Mouse (Mus musculus) adrenal gland, adult 10 weeks (tissue): ENCODE measurements around the gene Chd3. TPM values are rescaled to one million over a fixed set of nuclear protein-coding genes. Genes with fewer than 3 reads are reported as not detected.

ENCODE experiments used
- polyA plus RNA-seq: library from polyadenylated mRNA; stranded (reverse); fragments of 350-450 nt; fragmentation: Illumina TruSeq; extraction: RNeasy Lipid Tissue Mini Kit (QIAGEN cat#74804); gene quantifications from one replicate; pipeline ENCODE4 v1.2.3, GENCODE M21; 2014; ENCODE audit warnings: low read depth, low replicate concordance

Gene Chd3
- 10.1 TPM for polyA plus RNA-seq

GRCm38 (mm10) chr11:69369215-69369989, at the start of gene Chd3:
TSS of gene Chd3 (minus strand) at chr11:69369406.

GRCm38 (mm10) chr11:69413221-69414181, 44.3 kb upstream of the Chd3 start, which contains the start of gene Kdm6b:
TSS of gene Kdm6b (minus strand) at chr11:69413675.

GRCm38 (mm10) chr11:69398059-69398458, 28.9 kb upstream of the Chd3 start, which contains the start of gene Tmem88:
TSS of gene Tmem88 (minus strand) at chr11:69398234.

GRCm38 (mm10) chr11:69395235-69395633, 26.0 kb upstream of the Chd3 start, which contains the start of the genes Naa38 and Cyb5d1:
TSS of gene Naa38 (plus strand) at chr11:69395487.
TSS of gene Cyb5d1 (minus strand) at chr11:69395631.

GRCm38 (mm10) chr11:69340161-69341131, 28.8 kb downstream of the Chd3 start, which contains the start of gene Rnf227:
TSS of gene Rnf227 (plus strand) at chr11:69340461.

GRCm38 (mm10) chr11:69325628-69326407, 43.4 kb downstream of the Chd3 start, which contains the start of gene Kcnab3:
TSS of gene Kcnab3 (plus strand) at chr11:69326258.

GRCm38 (mm10) chr11:69323667-69324111, 45.5 kb downstream of the Chd3 start, which contains the start of the genes Cntrob and Trappc1:
TSS of gene Cntrob (minus strand) at chr11:69323775.
TSS of gene Trappc1 (plus strand) at chr11:69323980.

Other genes starting within 250 kb of the Chd3 start
- gene Hes7, start 249.0 kb downstream of the Chd3 start, polyA plus RNA-seq: not detected
- gene 9130213A22Rik, start 246.8 kb downstream of the Chd3 start, polyA plus RNA-seq: not detected
- gene Aloxe3, start 243.5 kb downstream of the Chd3 start, polyA plus RNA-seq: 0.17 TPM
- gene Alox12b, start 212.4 kb downstream of the Chd3 start, polyA plus RNA-seq: not detected
- not detected for gene Alox8, start 171.6 kb downstream of the Chd3 start, polyA plus RNA-seq
- gene Gucy2e, start 132.4 kb downstream of the Chd3 start, polyA plus RNA-seq: not detected
- 1.8 TPM for gene Cntrob, start 45.6 kb downstream of the Chd3 start, polyA plus RNA-seq
- 58.0 TPM for gene Trappc1, start 45.4 kb downstream of the Chd3 start, polyA plus RNA-seq
- gene Kcnab3, start 43.1 kb downstream of the Chd3 start, polyA plus RNA-seq: 14.0 TPM
- 15.8 TPM for gene Rnf227, start 28.9 kb downstream of the Chd3 start, polyA plus RNA-seq
- gene Naa38, start 26.1 kb upstream of the Chd3 start, polyA plus RNA-seq: 7.9 TPM
- gene Cyb5d1, start 26.2 kb upstream of the Chd3 start, polyA plus RNA-seq: 62.7 TPM
- 1.5 TPM for gene Tmem88, start 28.8 kb upstream of the Chd3 start, polyA plus RNA-seq
- 3.8 TPM for gene Kdm6b, start 44.3 kb upstream of the Chd3 start, polyA plus RNA-seq
- gene Dnah2, start 179.7 kb upstream of the Chd3 start, polyA plus RNA-seq: not detected
- 0.29 TPM for gene Efnb3, start 190.8 kb upstream of the Chd3 start, polyA plus RNA-seq
- 1.6 TPM for gene Wrap53, start 210.8 kb upstream of the Chd3 start, polyA plus RNA-seq
- gene Trp53, start 211.0 kb upstream of the Chd3 start, polyA plus RNA-seq: 8.5 TPM
- 31.6 TPM for gene Atp1b2, start 236.5 kb upstream of the Chd3 start, polyA plus RNA-seq
- not detected for gene Shbg, start 248.5 kb upstream of the Chd3 start, polyA plus RNA-seq